Mouse (Mus musculus): ENCODE results near the gene Trpm7.

DNA sequence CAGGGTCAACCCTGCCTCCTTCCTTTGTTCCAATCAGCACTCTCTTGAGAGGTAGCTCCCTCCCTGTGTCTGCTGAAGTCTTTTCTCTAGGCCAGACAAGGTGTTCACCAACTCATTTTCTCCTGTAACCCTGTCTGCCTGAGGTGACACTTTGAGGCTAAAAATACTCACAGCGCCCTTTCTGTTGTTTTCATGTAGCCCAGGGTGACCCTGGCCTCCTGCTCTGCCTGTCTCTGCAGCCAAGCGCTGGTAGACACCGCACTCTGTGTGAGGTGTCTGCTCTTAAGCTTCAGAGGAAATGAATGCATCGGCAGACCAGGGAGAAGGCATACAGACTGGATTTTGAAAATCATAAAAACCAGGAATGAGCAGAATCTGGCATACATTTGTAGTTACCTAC lies 38.1 kb upstream of the Trpm7 start:
- no peak for TF ChIP-seq POLR2A (IDR thresholded peaks at IDR 0.05; ENCODE audit: low read depth, low read length)
- TF ChIP-seq CTCF (conservative IDR thresholded peaks at IDR 0.05; ENCODE audit: insufficient read depth, insufficient read length, low read depth, low read length) = no peak

Measured in kidney, adult 2 months (tissue).